Mouse (Mus musculus): ENCODE measurements at regions not wholly inside any gene's neighbourhood (a gene's known extent, or its start where the extent isn't known, plus 50 kb on each side); places are given as distances from the start of the nearest gene placed in this dataset.

- no peak overlapping the region for H3K4me2 ChIP-seq (ENCODE audit: low read depth, low read length)
- no peaks in the 10 kb centered on the region for H3K27me3 ChIP-seq (ENCODE audit: control insufficient read depth, insufficient read depth, low read length)
- H3K27ac ChIP-seq (ENCODE audit: low read length), result no peak overlapping the region
- H3K4me3 ChIP-seq (replicated peaks; ENCODE audit: low read length), result no peak overlapping the region
- 91% methylated on average over 2 of the region's 5 CpGs for WGBS
- H3K36me3 ChIP-seq (ENCODE audit: control insufficient read depth, insufficient read depth, low read length), result no peaks in the 10 kb centered on the region
- H3K9me3 ChIP-seq (replicated peaks; ENCODE audit: control insufficient read depth, low read length), result peaks cover 3% of the 10 kb centered on the region
- H3K9ac ChIP-seq (ENCODE audit: low read length), result no peak overlapping the region
- peak; percentile 31; the same call in 1 of the 2 replicates for ATAC-seq (ENCODE audit: insufficient read depth, low FRiP score)
- no peaks in the 10 kb centered on the region for H3K4me1 ChIP-seq (ENCODE audit: control insufficient read depth, insufficient read depth, low read length)
Measured at GRCm38 (mm10) chrY:263314-263713, 533.9 kb downstream of the Zfy1 start.
